28 mouse cellular contexts compared by ENCODE assay signal in genomic region chr13:19602531-19602930, GRCm38 (mm10). TPM values are rescaled to one million over a fixed set of nuclear protein-coding genes. Genes with fewer than 3 reads are reported as not detected.
"Had no signal": no experiment of that assay in that cellular context is flagged by ENCODE, and none has a peak within 500 bp of the region (broad histone marks: within the 10 kb centered on the region; RNA-seq: fewer than 3 reads in every experiment).

No protein-coding gene starts in this region.

- H3K9ac ChIP-seq: heart, embryonic 13.5 days; heart, embryonic 15.5 days; hindbrain, embryonic 12.5 days; hindbrain, embryonic 15.5 days; intestine, embryonic 15.5 days; limb, embryonic 12.5 days; liver, embryonic 13.5 days; liver, embryonic 15.5 days had no signal

- H3K4me3 ChIP-seq: heart, adult 2 months; heart, embryonic 13.5 days; heart, embryonic 15.5 days; hindbrain, embryonic 10.5 days; hindbrain, embryonic 12.5 days; hindbrain, embryonic 15.5 days; intestine, embryonic 15.5 days; layer of hippocampus, adult 2 months; left cerebral cortex, adult 2 months; limb, embryonic 10.5 days; limb, embryonic 12.5 days; liver, embryonic 13.5 days; liver, embryonic 15.5 days had no signal

- H3K36me3 ChIP-seq: heart, embryonic 13.5 days; heart, embryonic 15.5 days; hindbrain, embryonic 10.5 days; hindbrain, embryonic 12.5 days; hindbrain, embryonic 15.5 days; intestine, embryonic 15.5 days; limb, embryonic 10.5 days; limb, embryonic 12.5 days; liver, embryonic 13.5 days; liver, embryonic 15.5 days had no signal

- H3K27ac ChIP-seq: heart, adult 2 months; heart, embryonic 13.5 days; heart, embryonic 15.5 days; hindbrain, embryonic 10.5 days; hindbrain, embryonic 12.5 days; hindbrain, embryonic 15.5 days; intestine, embryonic 15.5 days; layer of hippocampus, adult 2 months; left cerebral cortex, adult 2 months; limb, embryonic 10.5 days; limb, embryonic 12.5 days; liver, embryonic 13.5 days; liver, embryonic 15.5 days had no signal

- DNase-seq: gastrocnemius, postnatal 14 days; gastrocnemius, postnatal 36 days; heart, adult 11 months; heart, adult 2 months; heart, postnatal 14 days; heart, postnatal 4 days; kidney, adult 18-20 months; kidney, adult 8-10 months; kidney, postnatal 10 days; kidney, postnatal 25 days; kidney, postnatal 4 days; liver; liver, embryonic 13.5 days had no signal

- H3K4me2 ChIP-seq: heart, embryonic 11.5 days; heart, embryonic 13.5 days; heart, embryonic 15.5 days; hindbrain, embryonic 12.5 days; hindbrain, embryonic 15.5 days; intestine, embryonic 15.5 days; limb, embryonic 12.5 days; liver, embryonic 11.5 days; liver, embryonic 13.5 days; liver, embryonic 15.5 days had no signal

- H3K27me3 ChIP-seq: heart, embryonic 13.5 days; heart, embryonic 15.5 days; hindbrain, embryonic 12.5 days; hindbrain, embryonic 15.5 days; intestine, embryonic 15.5 days; limb, embryonic 12.5 days; liver, embryonic 13.5 days; liver, embryonic 15.5 days had no signal

- H3K9me3 ChIP-seq: heart, embryonic 13.5 days; heart, embryonic 15.5 days; hindbrain, embryonic 10.5 days; hindbrain, embryonic 12.5 days; hindbrain, embryonic 15.5 days; intestine, embryonic 15.5 days; limb, embryonic 10.5 days; limb, embryonic 12.5 days; liver, embryonic 13.5 days; liver, embryonic 15.5 days had no signal

- ATAC-seq: inflammation-experienced regulatory T-cells, adult 6 months; intestine, embryonic 15.5 days; intestine, postnatal 0 days had no signal

- H3K4me1 ChIP-seq: heart, embryonic 13.5 days; heart, embryonic 15.5 days; hindbrain, embryonic 10.5 days; hindbrain, embryonic 12.5 days; hindbrain, embryonic 15.5 days; intestine, embryonic 15.5 days; limb, embryonic 10.5 days; limb, embryonic 12.5 days; liver, embryonic 15.5 days had no signal

RNA-seq across cellular contexts. Expression of gene Sfrp4, which starts 20.4 kb away (rescaled TPM):
- polyA plus RNA-seq: inflammation-experienced regulatory T-cells, adult 6 months had no signal
